Mouse (Mus musculus): Measurements from ENCODE around the gene Serpinb1a. TPM values are rescaled to one million over a fixed set of nuclear protein-coding genes. Genes with fewer than 3 reads are reported as not detected.

Gene Serpinb1a
- polyA plus RNA-seq, 1 experiment from 2014 or later: 0.74 TPM

DNA sequence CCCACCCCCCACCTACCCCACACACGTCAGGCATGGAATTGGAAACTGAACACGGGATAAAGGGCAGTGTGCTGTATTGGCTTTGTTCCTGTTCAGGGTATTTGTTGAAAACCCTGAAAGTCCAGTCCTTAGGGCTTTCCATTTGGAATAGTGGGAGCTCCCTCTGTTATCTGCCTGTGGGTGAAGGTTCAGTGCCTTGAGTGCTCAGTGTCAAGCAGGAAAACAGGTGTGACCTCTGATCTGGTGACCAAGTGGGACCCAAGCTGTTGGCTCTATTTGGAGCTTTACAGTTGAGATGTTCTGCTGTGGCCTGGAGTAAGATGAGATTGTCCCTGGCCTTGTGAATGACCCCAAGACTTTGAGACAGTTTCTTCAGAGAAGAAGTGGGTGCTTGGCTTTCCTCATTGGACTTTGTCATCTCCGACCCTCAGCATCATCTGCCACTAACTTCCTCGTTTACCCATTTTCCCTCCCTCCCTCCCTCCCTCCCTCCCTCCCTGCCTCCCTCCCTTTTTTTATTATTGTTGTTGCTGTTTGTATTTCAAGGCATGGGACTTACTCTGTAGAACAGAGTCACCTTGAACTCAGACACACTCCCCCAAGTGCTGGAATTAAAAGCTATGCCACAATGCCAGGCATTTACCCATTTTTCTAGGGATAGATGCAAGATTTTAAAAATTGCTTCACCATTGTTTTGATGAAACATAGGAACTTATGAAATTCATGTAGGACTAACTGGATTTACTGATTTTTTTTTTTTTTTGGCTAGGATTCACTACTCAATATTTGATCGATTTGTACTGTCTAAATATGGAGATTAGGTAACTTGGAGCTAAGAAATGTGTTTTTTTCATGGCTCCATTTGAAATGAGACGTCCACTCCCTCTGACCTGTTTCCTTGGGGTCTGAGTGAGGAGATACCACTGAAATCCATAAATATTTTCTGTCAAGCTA is 26.3 kb downstream of the Serpinb1a start:
- Histone ChIP-seq H3K27me3 (ENCODE audit: control insufficient read depth, insufficient read depth, low read length) (no peaks in the 10 kb centered on the region), H3K4me3 (ENCODE audit: low read depth, low read length) (no peak overlapping the region), H3K4me1 (ENCODE audit: control insufficient read depth, insufficient read depth, low read length) (no peaks in the 10 kb centered on the region), H3K9me3 (replicated peaks; ENCODE audit: control insufficient read depth, low read length) (no peaks in the 10 kb centered on the region), H3K36me3 (replicated peaks; ENCODE audit: control insufficient read depth, insufficient read depth, low read depth, low read length) (0 out of 2 replicates have a peak, but pooled peaks cover 3% of the 10 kb centered on the region), H3K9ac (replicated peaks; ENCODE audit: low read length) (no peak overlapping the region), H3K27ac (replicated peaks; ENCODE audit: low read depth, low read length) (no peak overlapping the region), H3K4me2 (ENCODE audit: low read depth, low read length) (no peak overlapping the region)
- DNase-seq (ENCODE audit: low spot score): no peak
- ATAC-seq (replicated peaks; ENCODE audit: insufficient number of reproducible peaks, low FRiP score, low TSS enrichment, low read depth): no peak
- 72% methylated on average over 6 of the region's 6 CpGs for WGBS

- Histone ChIP-seq H3K27me3 (ENCODE audit: control insufficient read depth, insufficient read depth, low read length) (no peaks in the 10 kb centered on the region), H3K4me3 (ENCODE audit: low read depth, low read length) (no peak overlapping the region), H3K27ac (replicated peaks; ENCODE audit: low read depth, low read length) (no peak overlapping the region), H3K9ac (replicated peaks; ENCODE audit: low read length) (no peak overlapping the region), H3K4me1 (ENCODE audit: control insufficient read depth, insufficient read depth, low read length) (no peaks in the 10 kb centered on the region), H3K4me2 (ENCODE audit: low read depth, low read length) (no peak overlapping the region), H3K36me3 (replicated peaks; ENCODE audit: control insufficient read depth, insufficient read depth, low read depth, low read length) (0 out of 2 replicates have a peak, but pooled peaks cover 3% of the 10 kb centered on the region), H3K9me3 (replicated peaks; ENCODE audit: control insufficient read depth, low read length) (no peaks in the 10 kb centered on the region)
- no peak for ATAC-seq (replicated peaks; ENCODE audit: insufficient number of reproducible peaks, low FRiP score, low TSS enrichment, low read depth)
- 86% methylated on average over 6 of the region's 6 CpGs for WGBS
- DNase-seq (ENCODE audit: low spot score): no peak
Observed at GRCm38 (mm10) chr13:32823126-32823525, 27.9 kb downstream of the Serpinb1a start.

- ATAC-seq (replicated peaks; ENCODE audit: insufficient number of reproducible peaks, low FRiP score, low TSS enrichment, low read depth) (0 out of 2 replicates have a peak, but pooled peaks have one; percentile 29), DNase-seq (ENCODE audit: low spot score) (no peak)
- Histone ChIP-seq H3K4me1 (ENCODE audit: control insufficient read depth, insufficient read depth, low read length) (no peaks in the 10 kb centered on the region), H3K9me3 (replicated peaks; ENCODE audit: control insufficient read depth, low read length) (no peaks in the 10 kb centered on the region), H3K4me3 (ENCODE audit: low read depth, low read length) (no peak overlapping the region), H3K27ac (replicated peaks; ENCODE audit: low read depth, low read length) (no peak overlapping the region), H3K9ac (replicated peaks; ENCODE audit: low read length) (no peak overlapping the region), H3K36me3 (replicated peaks; ENCODE audit: control insufficient read depth, insufficient read depth, low read depth, low read length) (peaks cover 3% of the 10 kb centered on the region; the same call in 1 of the 2 replicates), H3K4me2 (ENCODE audit: low read depth, low read length) (no peak overlapping the region), H3K27me3 (ENCODE audit: control insufficient read depth, insufficient read depth, low read length) (no peaks in the 10 kb centered on the region)
- 97% methylated on average over 4 of the region's 4 CpGs for WGBS
Observed at GRCm38 (mm10) chr13:32821671-32822070, 29.3 kb downstream of the Serpinb1a start.

DNA sequence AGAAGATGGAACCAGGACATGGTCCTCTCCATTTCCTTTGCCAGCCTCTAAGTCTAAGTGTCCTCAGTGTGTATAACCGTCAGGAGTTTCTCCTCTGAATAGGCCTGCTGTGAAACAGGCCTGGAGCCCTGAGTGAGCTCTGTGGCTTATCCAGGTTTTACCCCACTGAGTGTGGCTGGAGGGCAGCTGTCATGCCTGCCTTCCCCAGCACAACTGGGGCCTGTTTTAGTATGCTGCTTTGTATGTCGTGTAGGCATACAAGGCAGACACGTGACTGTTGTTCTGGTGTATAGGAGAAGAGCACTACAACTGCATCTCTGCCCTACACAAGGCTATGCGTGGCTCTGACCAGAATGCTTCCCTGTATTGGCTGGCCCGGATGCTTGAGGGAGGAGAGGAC is 31.1 kb downstream of the Serpinb1a start:
- Histone ChIP-seq H3K27ac (replicated peaks; ENCODE audit: low read depth, low read length) (no peak overlapping the region), H3K36me3 (replicated peaks; ENCODE audit: control insufficient read depth, insufficient read depth, low read depth, low read length) (peaks cover 3% of the 10 kb centered on the region; the same call in 1 of the 2 replicates), H3K27me3 (ENCODE audit: control insufficient read depth, insufficient read depth, low read length) (no peaks in the 10 kb centered on the region), H3K4me1 (ENCODE audit: control insufficient read depth, insufficient read depth, low read length) (no peaks in the 10 kb centered on the region), H3K9ac (replicated peaks; ENCODE audit: low read length) (no peak overlapping the region), H3K9me3 (replicated peaks; ENCODE audit: control insufficient read depth, low read length) (no peaks in the 10 kb centered on the region), H3K4me3 (ENCODE audit: low read depth, low read length) (no peak overlapping the region), H3K4me2 (ENCODE audit: low read depth, low read length) (no peak overlapping the region)
- 84% methylated on average over 5 of the region's 5 CpGs for WGBS
- ATAC-seq (replicated peaks; ENCODE audit: insufficient number of reproducible peaks, low FRiP score, low TSS enrichment, low read depth): no peak
- no peak for DNase-seq (ENCODE audit: low spot score)

- no peak overlapping the region for H3K9ac ChIP-seq (replicated peaks; ENCODE audit: low read length)
- no peak for ATAC-seq (replicated peaks; ENCODE audit: insufficient number of reproducible peaks, low FRiP score, low TSS enrichment, low read depth)
- 93% methylated on average over 3 of the region's 3 CpGs for WGBS
- no peaks in the 10 kb centered on the region for H3K4me1 ChIP-seq (ENCODE audit: control insufficient read depth, insufficient read depth, low read length)
- no peaks in the 10 kb centered on the region for H3K9me3 ChIP-seq (replicated peaks; ENCODE audit: control insufficient read depth, low read length)
- DNase-seq (ENCODE audit: low spot score): no peak
- H3K27ac ChIP-seq (replicated peaks; ENCODE audit: low read depth, low read length): no peak overlapping the region
- no peak overlapping the region for H3K4me2 ChIP-seq (ENCODE audit: low read depth, low read length)
- no peaks in the 10 kb centered on the region for H3K27me3 ChIP-seq (ENCODE audit: control insufficient read depth, insufficient read depth, low read length)
- H3K4me3 ChIP-seq (ENCODE audit: low read depth, low read length): no peak overlapping the region
- H3K36me3 ChIP-seq (replicated peaks; ENCODE audit: control insufficient read depth, insufficient read depth, low read depth, low read length): peaks cover 3% of the 10 kb centered on the region; the same call in 1 of the 2 replicates
Observed at GRCm38 (mm10) chr13:32819241-32819640, 31.7 kb downstream of the Serpinb1a start.

DNA sequence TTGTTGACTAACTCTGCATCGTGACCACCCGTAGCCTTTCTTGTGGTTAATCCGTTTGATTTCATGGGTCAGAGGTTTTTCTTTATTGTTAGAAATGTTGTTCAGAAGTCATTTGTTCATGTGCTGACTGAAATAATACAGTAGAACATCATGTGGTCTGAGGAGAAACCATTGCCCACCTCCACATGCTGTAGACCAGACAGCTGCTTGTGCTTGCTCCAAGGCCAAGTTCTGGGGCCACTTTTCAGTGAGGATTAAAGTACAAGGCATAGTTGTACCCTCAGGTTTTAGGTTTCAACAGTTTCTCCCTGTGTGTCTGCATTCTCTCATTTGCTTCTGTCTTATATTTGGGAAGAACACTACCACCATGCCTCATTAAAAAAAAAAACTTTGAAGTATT is 43.4 kb downstream of the Serpinb1a start:
- no peaks in the 10 kb centered on the region; the same call in 1 of the 2 replicates for H3K36me3 ChIP-seq (replicated peaks; ENCODE audit: control insufficient read depth, insufficient read depth, low read depth, low read length)

DNA sequence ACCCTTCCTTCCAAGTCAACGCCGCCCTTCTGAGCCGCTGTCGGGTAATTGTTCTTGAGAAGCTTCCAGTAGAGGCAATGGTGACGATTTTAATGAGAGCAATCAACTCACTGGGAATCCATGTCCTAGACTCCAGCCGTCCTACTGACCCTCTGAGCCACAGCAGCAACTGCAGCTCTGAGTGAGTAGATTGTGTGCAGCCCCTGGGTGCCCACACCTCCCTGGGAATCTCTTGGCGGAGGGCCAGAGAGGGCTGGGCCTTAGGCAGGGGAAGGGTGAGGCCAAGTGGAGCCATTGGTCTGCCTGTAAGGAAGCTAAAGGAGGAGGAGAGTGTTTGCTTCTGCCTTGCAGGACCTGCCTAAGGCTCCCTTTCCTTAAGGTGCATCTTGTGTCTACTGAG is 44.2 kb downstream of the Serpinb1a start:
- no peak overlapping the region for H3K4me3 ChIP-seq (ENCODE audit: low read depth, low read length)
- 90% methylated on average over 7 of the region's 7 CpGs for WGBS
- no peak overlapping the region for H3K27ac ChIP-seq (replicated peaks; ENCODE audit: low read depth, low read length)
- no peak for ATAC-seq (replicated peaks; ENCODE audit: insufficient number of reproducible peaks, low FRiP score, low TSS enrichment, low read depth)
- no peaks in the 10 kb centered on the region for H3K4me1 ChIP-seq (ENCODE audit: control insufficient read depth, insufficient read depth, low read length)
- no peaks in the 10 kb centered on the region for H3K9me3 ChIP-seq (replicated peaks; ENCODE audit: control insufficient read depth, low read length)
- H3K9ac ChIP-seq (replicated peaks; ENCODE audit: low read length): no peak overlapping the region
- no peak for DNase-seq (ENCODE audit: low spot score)
- H3K36me3 ChIP-seq (replicated peaks; ENCODE audit: control insufficient read depth, insufficient read depth, low read depth, low read length): no peaks in the 10 kb centered on the region; the same call in 1 of the 2 replicates
- no peaks in the 10 kb centered on the region for H3K27me3 ChIP-seq (ENCODE audit: control insufficient read depth, insufficient read depth, low read length)
- H3K4me2 ChIP-seq (ENCODE audit: low read depth, low read length): no peak overlapping the region

More for the DNA sequence above, 43.4 kb downstream of the Serpinb1a start:
- Histone ChIP-seq H3K4me2 (ENCODE audit: low read depth, low read length) (no peak overlapping the region), H3K9ac (replicated peaks; ENCODE audit: low read length) (no peak overlapping the region), H3K9me3 (replicated peaks; ENCODE audit: control insufficient read depth, low read length) (no peaks in the 10 kb centered on the region), H3K27me3 (ENCODE audit: control insufficient read depth, insufficient read depth, low read length) (no peaks in the 10 kb centered on the region), H3K4me1 (ENCODE audit: control insufficient read depth, insufficient read depth, low read length) (no peaks in the 10 kb centered on the region), H3K27ac (replicated peaks; ENCODE audit: low read depth, low read length) (no peak overlapping the region), H3K4me3 (ENCODE audit: low read depth, low read length) (no peak overlapping the region)
- 82% methylated on average over 3 of the region's 3 CpGs for WGBS
- ATAC-seq (replicated peaks; ENCODE audit: insufficient number of reproducible peaks, low FRiP score, low TSS enrichment, low read depth) (no peak), DNase-seq (ENCODE audit: low spot score) (no peak)

GRCm38 (mm10) chr13:32803701-32804345 is 47.2 kb downstream of the Serpinb1a start:
- Histone ChIP-seq H3K27ac (replicated peaks; ENCODE audit: low read depth, low read length) (no peak overlapping the region), H3K4me3 (ENCODE audit: low read depth, low read length) (no peak overlapping the region), H3K9ac (replicated peaks; ENCODE audit: low read length) (no peak overlapping the region), H3K4me2 (ENCODE audit: low read depth, low read length) (peak overlapping the region; percentile 89), H3K36me3 (replicated peaks; ENCODE audit: control insufficient read depth, insufficient read depth, low read depth, low read length) (no peaks in the 10 kb centered on the region), H3K9me3 (replicated peaks; ENCODE audit: control insufficient read depth, low read length) (no peaks in the 10 kb centered on the region), H3K4me1 (ENCODE audit: control insufficient read depth, insufficient read depth, low read length) (no peaks in the 10 kb centered on the region), H3K27me3 (ENCODE audit: control insufficient read depth, insufficient read depth, low read length) (no peaks in the 10 kb centered on the region)
- no peak for DNase-seq (ENCODE audit: low spot score)
- ATAC-seq (replicated peaks; ENCODE audit: insufficient number of reproducible peaks, low FRiP score, low TSS enrichment, low read depth): no peak
- WGBS: 74% methylated on average over 4 of the region's 4 CpGs

Measured in embryonic facial prominence, embryonic 11.5 days (tissue).